ENCODE assay signal across 32 mouse cellular contexts in genomic region chr6:49624564-49624963, GRCm38 (mm10).
"Had no signal": no experiment of that assay in that cellular context is flagged by ENCODE, and none has a peak within 500 bp of the region (broad histone marks: within the 10 kb centered on the region; RNA-seq: fewer than 3 reads in every experiment).

No protein-coding gene starts in this region.

- H3K4me3 ChIP-seq: heart, embryonic 12.5 days; heart, embryonic 13.5 days; heart, embryonic 15.5 days; hindbrain, embryonic 10.5 days; hindbrain, embryonic 12.5 days; hindbrain, embryonic 13.5 days; hindbrain, embryonic 15.5 days; intestine, embryonic 15.5 days; kidney, embryonic 15.5 days; layer of hippocampus, adult 2 months; left cerebral cortex, adult 2 months had no signal

- H3K9me3 ChIP-seq: heart, embryonic 12.5 days; heart, embryonic 13.5 days; heart, embryonic 15.5 days; hindbrain, embryonic 10.5 days; hindbrain, embryonic 12.5 days; hindbrain, embryonic 13.5 days; hindbrain, embryonic 15.5 days; intestine, embryonic 15.5 days; kidney, embryonic 15.5 days had no signal

- H3K27me3 ChIP-seq: heart, embryonic 12.5 days; heart, embryonic 13.5 days; heart, embryonic 15.5 days; hindbrain, embryonic 12.5 days; hindbrain, embryonic 13.5 days; hindbrain, embryonic 15.5 days; intestine, embryonic 15.5 days; kidney, embryonic 15.5 days had no signal

- DNase-seq: heart, postnatal 10 days; heart, postnatal 14 days; heart, postnatal 36 days; heart, postnatal 4 days; kidney, adult 11 months; kidney, adult 2 months; kidney, adult 9 months; kidney, postnatal 10 days; kidney, postnatal 14 days; kidney, postnatal 25 days; kidney, postnatal 4 days; layer of hippocampus, adult 9-11 months; layer of hippocampus, postnatal 36 days had no signal

- H3K4me1 ChIP-seq: heart, embryonic 12.5 days; heart, embryonic 13.5 days; heart, embryonic 15.5 days; hindbrain, embryonic 10.5 days; hindbrain, embryonic 12.5 days; hindbrain, embryonic 13.5 days; hindbrain, embryonic 15.5 days; intestine, embryonic 15.5 days; kidney, embryonic 15.5 days had no signal

- H3K9ac ChIP-seq: heart, embryonic 12.5 days; heart, embryonic 13.5 days; heart, embryonic 15.5 days; hindbrain, embryonic 12.5 days; hindbrain, embryonic 13.5 days; hindbrain, embryonic 14.5 days; hindbrain, embryonic 15.5 days; intestine, embryonic 15.5 days; kidney, embryonic 15.5 days had no signal

- H3K4me2 ChIP-seq: heart, embryonic 11.5 days; heart, embryonic 12.5 days; heart, embryonic 13.5 days; heart, embryonic 15.5 days; hindbrain, embryonic 12.5 days; hindbrain, embryonic 13.5 days; hindbrain, embryonic 14.5 days; hindbrain, embryonic 15.5 days; intestine, embryonic 15.5 days; kidney, embryonic 15.5 days had no signal

- H3K36me3 ChIP-seq: heart, embryonic 12.5 days; heart, embryonic 13.5 days; heart, embryonic 15.5 days; hindbrain, embryonic 10.5 days; hindbrain, embryonic 12.5 days; hindbrain, embryonic 13.5 days; hindbrain, embryonic 15.5 days; intestine, embryonic 15.5 days; kidney, embryonic 15.5 days had no signal

- H3K27ac ChIP-seq: heart, embryonic 13.5 days; heart, embryonic 15.5 days; hindbrain, embryonic 10.5 days; hindbrain, embryonic 12.5 days; hindbrain, embryonic 13.5 days; hindbrain, embryonic 14.5 days; hindbrain, embryonic 15.5 days; hindbrain, postnatal 0 days; intestine, embryonic 15.5 days; kidney, embryonic 15.5 days; kidney, postnatal 0 days; layer of hippocampus, adult 2 months; left cerebral cortex, adult 2 months had no signal

- ATAC-seq: hindbrain, embryonic 16.5 days; hindbrain, postnatal 0 days; inflammation-experienced regulatory T-cells, adult 6 months; intestine, embryonic 15.5 days; intestine, embryonic 16.5 days; intestine, postnatal 0 days had no signal
